Mouse (Mus musculus) MN1 (cell line): ENCODE data around the gene Gp1ba.

ENCODE experiments used
- DNase-seq: peaks from one replicate; pipeline ENCODE4 v3.0.0-alpha.2; 2016; ENCODE audit warnings: low spot score

Gene Gp1ba

DNA sequence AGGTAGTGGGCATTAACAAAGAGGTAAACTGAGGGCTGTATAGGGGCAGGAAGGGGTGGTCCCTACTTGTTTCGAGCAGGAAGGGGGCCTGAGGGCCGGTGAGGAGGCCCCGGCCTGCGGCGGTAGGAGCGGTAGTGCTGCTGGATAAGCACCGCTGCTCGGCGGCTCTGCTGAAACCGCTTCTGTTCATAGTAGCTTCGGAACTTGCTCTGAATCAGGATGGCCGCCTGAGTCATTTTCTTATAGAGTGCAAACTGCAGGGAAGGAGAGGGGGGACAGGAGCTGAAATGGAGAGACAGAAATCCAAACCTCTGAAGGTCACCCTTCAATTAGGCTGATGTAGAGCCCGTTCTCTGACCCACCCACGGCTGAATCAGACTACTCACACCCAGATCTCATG lies 31.6 kb downstream of the Gp1ba start:
- no peak for DNase-seq

DNA sequence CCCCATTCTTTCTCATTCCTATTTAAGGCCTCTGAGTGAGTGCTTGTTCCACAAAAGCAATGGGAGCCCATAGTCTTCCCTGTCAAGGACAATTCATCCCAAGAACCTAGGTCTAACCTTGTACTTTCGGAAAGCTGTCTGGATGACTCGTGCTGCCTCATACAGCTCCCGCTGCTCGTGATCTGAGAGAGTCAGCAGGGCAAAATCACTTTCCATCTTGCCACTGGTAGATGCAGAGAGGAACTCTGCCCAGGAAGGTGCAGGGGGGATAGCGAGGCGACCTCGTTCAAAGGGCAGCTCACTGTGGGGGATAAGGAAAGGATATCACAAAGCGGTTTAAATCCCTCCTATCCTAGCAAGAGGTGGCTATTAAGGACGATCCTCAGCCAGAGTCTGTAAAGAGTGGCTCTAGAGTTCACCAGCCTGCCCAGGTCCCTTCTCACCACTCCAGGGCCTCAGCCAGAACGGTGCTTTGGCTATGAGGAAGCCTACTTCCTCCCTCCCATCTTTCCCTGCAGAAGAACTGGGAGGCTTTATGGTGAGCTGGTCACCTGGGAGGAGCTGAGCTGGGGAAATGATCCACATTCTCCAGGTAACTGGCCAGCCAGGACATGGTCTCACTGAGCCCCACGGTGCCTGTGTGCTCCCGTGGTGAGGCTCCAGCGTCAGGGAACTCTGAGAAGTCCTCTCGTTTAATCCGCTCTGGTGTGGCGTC lies 32.6 kb downstream of the Gp1ba start:
- DNase-seq, result no peak

DNA sequence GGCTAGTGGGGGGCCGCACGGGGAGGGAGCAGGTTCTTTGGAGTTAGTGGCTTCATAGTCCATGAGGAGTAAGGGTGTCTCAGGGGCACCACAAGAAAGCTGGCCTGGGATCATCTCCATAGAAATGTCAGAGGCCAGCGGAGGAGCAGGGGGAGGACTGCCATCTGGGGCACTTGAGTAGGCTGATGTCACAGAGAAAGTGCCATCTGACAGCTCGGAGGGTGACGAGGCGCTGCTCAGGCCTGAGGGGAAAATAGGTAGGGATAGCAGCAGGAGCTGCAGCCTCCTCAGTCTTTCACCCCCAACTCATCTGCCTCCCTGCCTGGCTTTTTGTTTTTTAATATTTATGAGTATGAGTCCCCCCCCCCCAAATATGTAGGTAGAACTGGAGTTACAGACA lies 35.1 kb downstream of the Gp1ba start:
- no peak for DNase-seq

DNA sequence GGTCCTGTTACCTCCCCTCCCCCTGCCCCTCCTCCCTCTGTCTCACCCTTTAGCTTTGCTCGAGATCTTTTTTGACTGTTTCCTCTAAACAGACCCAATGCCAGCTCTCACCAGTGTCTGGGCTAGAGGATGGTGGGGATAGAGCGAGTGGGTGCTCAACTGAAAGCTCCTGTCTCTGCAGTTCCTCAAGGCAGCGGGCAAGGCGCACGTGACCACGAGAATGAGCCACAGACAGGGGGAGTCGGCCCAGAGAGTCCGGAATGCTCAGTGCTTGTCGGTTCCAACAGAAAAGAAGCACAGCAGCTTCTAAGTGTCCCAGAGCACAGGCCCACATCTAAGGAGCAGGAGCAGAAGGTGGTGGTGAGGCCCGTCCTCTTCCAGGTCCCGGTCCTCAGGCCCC lies 35.6 kb downstream of the Gp1ba start:
- DNase-seq, result no peak

DNA sequence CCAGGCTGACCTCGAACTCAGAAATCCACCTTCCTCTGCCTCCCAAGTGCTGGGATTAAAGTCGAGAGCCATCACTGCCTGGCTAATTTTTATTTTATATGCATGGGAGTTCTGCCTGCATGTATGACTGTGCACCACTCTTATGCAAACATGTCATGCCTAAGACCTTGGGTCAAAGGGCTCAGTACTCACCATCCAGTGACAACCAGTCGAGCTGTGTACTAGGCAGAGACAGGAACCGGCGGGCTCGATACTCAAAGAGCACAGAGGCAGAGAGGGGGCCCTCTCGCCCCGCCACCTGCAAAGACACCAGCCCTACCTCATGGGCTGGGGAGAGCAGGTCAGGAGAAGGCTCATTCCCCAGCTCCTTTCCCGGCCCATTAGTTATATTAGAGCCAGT lies 39.2 kb downstream of the Gp1ba start:
- DNase-seq, result no peak

DNA sequence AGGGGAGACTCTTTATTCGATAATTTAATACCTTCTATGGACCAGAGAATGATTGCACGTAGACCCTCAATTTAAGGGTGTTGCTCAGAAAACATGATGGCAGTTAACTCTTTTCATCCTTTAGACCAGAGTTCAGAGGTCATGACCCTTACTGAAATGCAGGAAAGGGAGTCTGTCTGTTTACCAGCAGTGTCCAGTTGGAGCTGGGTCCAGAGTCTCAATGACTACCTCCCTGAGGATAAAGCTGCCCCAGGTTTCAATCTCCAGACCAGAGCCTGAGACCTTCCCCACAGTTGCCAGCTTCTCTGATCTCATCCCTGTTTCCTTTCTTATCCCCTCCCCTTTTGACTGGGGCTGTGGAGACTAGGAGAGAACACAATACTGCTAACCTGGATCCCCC lies 39.7 kb downstream of the Gp1ba start:
- DNase-seq, result no peak

DNA sequence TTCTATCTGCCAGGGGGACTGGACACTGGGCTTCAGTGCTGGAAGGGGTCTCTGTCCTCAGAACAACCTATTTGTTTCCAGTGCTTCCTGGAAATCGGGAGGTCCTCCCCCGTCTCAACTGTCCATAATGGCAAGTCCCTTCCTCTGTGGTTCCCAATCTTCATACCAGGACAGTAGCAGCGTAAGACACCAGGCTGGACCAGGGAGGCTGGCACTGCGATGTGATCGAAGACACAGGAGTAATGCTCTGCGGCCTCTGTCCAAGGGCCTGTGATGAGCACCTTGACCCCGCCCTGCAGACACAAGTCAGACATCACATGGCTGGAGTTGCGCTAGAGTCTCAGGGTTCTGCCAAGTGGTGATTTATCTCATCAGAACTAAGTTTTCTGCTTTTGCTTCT lies 40.4 kb downstream of the Gp1ba start:
- DNase-seq, result no peak

DNA sequence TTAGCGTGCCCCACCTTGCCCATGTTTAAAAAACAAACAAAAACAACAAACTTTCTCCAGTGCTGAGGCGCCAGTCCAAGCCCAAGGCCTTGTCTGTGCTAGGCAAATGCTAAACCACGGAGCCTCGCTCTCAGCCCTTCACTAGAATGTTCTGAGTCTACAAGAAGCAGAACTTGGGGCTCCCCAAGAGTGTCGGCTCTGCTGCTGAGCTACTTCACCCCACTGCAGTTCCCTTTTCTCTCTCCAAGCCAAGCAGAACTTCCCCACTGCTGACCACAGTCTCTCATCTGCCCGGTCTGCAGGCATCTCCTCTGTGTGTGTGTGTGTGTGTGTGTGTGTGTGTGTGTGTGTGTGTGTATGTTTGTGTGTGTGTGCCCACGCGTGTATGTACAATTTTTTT lies 41.0 kb downstream of the Gp1ba start:
- no peak for DNase-seq

DNA sequence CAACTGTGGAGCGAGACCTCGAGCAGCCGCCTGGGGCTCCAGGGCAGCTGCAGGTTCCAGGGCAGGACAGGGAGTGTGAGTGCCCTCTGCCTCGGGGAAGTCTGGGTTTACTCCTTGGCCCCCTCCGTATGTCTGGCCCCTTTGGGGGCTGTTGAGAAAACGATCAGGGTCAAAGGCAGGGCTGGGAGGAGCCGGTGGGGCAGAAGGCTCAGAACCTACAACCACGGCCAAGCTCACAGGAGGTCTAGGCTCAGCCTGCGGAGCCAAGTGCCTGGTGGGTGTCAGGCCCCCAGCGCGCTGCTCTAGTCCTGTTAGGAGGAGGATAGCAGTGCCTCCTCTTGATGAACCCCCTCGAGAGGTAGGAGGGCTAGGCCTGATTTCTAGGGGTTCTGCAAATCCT lies 42.2 kb downstream of the Gp1ba start:
- DNase-seq, result no peak

DNA sequence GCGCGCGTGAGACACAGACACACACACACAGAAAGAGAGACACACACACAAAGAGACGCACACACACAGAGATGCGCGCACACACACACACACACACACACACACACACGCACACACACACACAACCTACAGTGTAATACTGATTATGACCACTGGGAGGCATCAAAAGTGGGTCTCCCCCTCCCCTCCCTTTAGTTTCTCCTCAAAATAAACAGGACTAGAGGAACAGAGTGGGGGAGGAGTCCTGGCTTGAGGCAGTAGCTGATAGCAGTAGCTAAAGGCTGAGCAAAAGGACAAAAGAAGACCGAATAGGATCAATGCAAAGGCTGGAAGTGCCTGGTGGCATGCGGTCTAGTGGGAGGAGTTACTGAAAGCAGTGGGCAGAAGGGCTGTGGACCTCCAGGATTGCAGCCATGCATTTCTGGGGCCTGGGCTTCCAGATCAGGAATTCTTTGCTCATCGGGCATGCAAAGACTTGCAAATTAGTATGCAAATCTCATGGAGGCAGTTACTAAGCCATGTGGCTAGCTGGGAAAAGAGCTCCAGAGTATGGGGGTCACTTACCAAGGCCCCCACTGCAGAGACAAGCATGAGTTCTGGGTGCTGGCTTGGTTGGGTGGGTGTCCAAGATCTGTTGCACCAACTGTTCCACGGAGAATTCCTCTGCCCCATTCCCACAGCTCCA lies 43.1 kb downstream of the Gp1ba start:
- peak; percentile 54 for DNase-seq

DNA sequence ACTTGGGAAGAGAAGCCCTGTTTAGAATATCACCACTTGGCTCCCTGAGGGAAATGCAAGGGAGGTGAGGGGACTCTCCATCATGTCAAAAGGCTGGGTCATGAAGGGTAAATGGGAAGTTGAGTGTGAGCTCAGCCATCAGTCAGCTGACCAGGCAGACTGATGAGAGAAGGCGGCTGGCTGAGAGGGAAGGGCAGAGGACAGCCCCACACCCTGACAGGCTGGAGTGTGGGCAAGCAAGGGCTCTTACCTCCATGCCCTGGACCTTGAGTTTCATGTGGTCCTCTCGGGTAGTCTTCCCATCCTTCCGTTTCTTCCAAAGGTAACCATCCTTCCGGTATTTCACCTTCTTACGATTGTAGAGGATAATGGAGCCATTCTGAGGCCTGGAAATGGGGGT lies 44.7 kb downstream of the Gp1ba start:
- DNase-seq, result no peak

DNA sequence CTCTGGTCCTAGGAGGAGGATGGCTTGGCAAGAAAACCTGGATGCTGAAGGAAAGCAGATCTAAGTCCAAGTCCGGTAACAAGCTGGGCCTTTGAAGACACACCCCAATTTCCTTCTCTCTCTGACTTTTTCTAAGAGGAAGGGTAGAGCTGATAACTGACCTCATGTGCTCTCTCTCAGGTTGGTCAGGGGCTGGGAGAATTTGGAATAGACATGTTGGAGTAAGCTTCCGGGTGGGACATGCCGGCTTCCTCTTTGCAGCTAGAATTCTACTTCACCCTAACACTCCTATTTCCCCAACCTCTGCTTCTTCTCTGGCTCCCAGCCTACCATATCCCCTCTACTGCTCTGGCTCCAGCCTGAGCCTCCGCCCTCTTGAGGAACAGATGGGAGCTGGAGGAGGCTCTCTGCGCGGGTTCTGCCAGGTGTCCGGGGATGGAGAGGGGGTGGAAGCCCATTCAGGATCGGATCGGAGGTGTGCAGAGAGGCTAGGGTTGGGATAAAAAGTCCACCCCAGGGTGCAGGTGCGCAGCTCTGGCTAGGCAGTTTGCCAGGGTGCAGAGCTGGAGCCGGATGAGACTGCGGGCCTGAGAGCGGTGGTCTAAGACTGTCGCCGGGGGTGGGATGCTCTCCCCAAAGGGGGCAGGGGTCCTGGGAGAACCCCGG lies 48.1 kb downstream of the Gp1ba start:
- DNase-seq, result peak; percentile 42

DNA sequence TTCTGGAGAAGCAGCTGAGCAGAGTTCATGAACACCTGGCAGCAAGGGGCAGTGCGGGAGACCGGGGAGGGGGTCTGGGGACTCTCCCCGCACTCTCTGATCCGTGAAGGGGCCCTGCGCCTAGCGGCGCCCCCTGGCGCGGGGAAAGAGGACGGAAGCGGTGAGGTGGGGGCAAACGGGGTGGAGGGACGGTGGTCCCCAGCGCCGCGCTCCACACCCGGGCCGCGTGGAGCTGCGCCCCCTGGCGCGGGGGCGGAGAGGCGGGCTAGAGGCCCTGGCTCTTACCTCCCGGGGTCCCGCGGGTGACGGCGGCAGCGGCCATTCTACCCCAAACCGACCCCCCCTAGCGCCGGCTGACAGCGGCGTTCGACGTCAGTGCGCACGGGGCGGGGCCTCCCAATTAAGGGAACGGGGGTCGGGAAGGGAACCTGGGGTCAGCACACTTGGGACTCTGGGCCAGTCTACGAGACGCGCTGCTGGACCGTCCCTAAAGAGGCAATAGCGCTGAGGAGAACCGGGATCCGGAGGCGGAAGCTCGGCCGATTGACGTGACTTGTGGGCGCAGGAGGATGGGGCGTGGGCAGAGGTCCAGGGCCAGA lies 48.8 kb downstream of the Gp1ba start, which contains the start of gene Camta2:
Gene Camta2 (minus strand): TSS at position 505 of the 599 bp plus-strand sequence.
- peak; percentile 76 for DNase-seq

DNA sequence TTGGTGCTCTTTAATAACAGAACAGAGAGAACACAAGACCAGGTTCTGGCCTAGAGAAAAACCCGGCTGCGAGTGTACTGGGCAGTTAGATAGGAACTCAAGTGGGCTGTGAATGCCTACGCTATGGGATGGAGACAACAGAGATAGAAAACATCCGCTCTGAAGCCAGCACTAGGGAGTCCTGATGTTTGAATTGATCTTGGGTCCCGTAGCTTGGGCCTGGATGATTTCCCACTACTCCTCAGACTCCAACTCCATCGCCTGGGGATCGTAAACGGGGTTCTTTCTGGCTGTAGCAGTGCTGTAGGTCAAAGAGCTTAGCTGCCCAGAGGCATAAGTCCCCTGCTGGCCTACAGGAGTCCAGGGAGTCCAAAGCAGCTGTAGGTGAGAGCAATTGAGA lies 49.5 kb downstream of the Gp1ba start:
- DNase-seq, result peak; percentile 28

DNA sequence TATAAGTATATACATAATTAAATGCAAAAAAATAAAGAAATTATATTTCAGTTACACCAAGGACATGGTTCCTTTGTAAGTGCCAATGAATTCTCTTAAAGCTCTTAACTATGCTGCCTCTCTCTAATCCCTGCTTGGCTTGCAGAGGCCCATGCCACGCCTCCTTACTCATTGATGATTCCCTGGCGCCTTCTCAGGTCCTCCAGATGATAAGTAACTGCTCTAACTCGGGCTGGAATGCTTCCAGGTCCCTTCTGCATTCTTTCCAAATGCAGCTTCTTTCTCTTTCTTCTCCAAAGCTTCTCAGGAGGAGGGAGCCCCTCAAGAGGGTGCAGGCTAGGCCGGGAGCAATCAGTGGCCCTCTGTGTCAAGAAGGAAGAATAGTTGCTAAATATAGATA lies 50.7 kb downstream of the Gp1ba start:
- no peak for DNase-seq
